Mouse (Mus musculus) gastrocnemius, adult 2 months (tissue): ENCODE measurements around the gene Mok. TPM values are rescaled to one million over a fixed set of nuclear protein-coding genes. Genes with fewer than 3 reads are reported as not detected.

ENCODE experiments used
- DNase-seq: peaks from one replicate; pipeline ENCODE4 v3.0.0; 2022
- H3K27ac ChIP-seq: fragments of 200-600 bp; 2 replicates; pipeline ENCODE4 v1.8.1; 2022; ENCODE audit warnings: mild to moderate bottlenecking
- H3K4me3 ChIP-seq: fragments of 200-600 bp; 2 replicates; pipeline ENCODE4 v1.8.1; 2022; ENCODE audit warnings: mild to moderate bottlenecking, moderate library complexity
- CTCF ChIP-seq: fragments of 200-600 bp; IDR thresholded peaks from 2 replicates; pipeline ENCODE4 v1.8.1; 2022; ENCODE audit warnings: antibody characterized with exemption, mild to moderate bottlenecking, moderate library complexity
- intact Hi-C: fragments of 180-260 bp; cut with DNase I; formaldehyde crosslinking; loops from one replicate; pipeline ENCODE4 v1.15.1; 2025
- total RNA-seq, 2 experiments: library from RNA; stranded (reverse); gene quantifications; 2 replicates each; pipeline ENCODE4 v1.2.3; 2021

Mok gene
- total RNA-seq, 2 experiments from 2014 or later: 0.20 to 0.22 TPM

DNA sequence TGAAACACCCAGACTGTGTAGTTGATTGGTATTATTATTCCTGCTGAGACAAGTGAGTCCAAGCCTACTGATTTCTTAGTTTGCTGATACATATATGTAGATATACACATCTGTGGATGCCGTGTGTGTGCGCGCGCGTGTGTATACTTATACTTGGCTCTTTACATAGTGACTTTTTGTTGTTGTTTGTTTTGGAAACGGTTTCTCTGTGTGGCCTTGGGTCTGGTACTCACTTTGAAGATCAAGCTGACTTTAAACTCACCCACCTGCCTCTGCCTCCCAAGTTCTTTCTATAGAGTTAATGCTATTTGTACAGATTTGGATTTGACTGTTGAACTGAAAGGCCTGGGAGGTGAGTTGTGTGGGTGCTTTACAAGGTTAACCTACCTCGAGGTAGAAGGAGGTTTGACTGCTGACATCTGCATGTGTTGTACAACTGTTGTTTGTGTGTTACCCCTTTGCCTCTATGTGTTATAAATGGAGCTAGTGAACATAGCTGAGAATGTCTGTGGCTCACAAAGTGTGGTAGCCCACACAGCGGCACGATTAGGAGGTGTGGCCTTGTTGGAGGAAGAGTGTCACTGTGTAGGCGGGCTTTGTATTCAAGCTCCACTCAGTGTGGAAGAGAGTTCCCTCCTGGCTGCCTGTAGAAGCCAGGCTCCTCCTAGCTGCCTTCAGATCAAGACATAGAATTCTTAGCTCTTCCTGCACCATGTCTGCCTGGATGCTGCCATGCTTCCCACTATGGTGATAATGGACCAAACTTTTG is 70.1 kb downstream of the Mok start:
- intact Hi-C loops: no loop called here
- TF ChIP-seq CTCF: no peak
- no peak for DNase-seq
- Histone ChIP-seq H3K27ac (no peak overlapping the region), H3K4me3 (no peak overlapping the region)

DNA sequence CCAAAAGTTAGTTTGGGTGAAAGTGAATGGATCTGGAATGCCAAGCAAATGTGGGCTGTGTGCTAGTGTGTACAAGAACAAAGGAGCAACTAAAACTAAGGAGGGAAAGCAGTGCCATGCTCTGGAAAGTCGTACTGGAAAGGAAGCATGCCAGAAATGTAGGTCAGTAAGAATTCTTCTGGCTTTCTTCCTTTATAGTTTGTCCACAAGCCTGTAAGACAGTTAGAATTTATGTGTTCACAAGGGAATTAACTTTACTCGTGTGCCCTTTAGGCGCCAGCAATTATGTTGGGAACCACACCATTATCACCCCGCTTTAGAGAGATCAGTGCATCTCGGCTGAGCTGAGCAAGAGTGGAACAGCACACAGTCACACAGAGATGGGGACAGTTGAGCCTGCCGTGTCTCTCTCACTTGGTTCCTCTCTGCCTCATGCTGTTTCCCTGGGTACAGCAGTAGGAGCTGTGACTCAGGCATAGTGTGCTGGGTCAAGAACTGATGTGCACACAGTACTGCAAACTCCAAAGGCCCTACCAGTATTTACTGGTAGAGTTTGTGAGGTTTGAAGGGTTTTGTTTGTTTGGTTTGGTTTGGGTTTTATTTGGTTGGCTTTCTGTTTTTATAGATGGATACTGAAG is 71.0 kb downstream of the Mok start:
- intact Hi-C loops: no loop called here
- no peak for DNase-seq
- Histone ChIP-seq H3K27ac (peak overlapping the region; percentile 6; the same call in 1 of the 2 replicates), H3K4me3 (no peak overlapping the region)
- TF ChIP-seq CTCF: no peak

- Histone ChIP-seq H3K27ac (no peak overlapping the region), H3K4me3 (no peak overlapping the region)
- DNase-seq: no peak
- TF ChIP-seq CTCF: no peak
- intact Hi-C loops: no loop called here
Measured at GRCm38 (mm10) chr12:110768562-110768961, 72.2 kb downstream of the Mok start.

DNA sequence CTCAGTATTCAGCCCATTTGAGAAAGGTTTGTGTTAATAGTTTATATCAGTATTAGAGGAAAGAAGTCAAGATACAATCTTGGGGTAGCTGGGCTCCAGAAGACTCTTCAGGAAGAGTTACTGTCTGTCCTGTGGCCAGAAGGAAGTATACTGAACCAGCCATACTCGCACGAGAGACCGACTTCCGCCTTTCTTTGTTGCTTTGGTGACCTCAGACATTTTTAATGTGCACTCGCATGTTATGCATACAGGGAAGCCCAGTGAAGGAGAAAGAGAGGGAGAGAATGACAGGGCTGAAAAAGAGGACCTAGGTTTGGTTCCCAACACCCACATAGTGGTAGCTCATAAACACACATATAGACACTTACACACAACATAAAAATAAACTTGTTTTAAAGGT is 76.2 kb downstream of the Mok start:
- Histone ChIP-seq H3K27ac (no peak overlapping the region), H3K4me3 (no peak overlapping the region)
- no peak for DNase-seq
- intact Hi-C loops: no loop called here
- TF ChIP-seq CTCF: no peak

DNA sequence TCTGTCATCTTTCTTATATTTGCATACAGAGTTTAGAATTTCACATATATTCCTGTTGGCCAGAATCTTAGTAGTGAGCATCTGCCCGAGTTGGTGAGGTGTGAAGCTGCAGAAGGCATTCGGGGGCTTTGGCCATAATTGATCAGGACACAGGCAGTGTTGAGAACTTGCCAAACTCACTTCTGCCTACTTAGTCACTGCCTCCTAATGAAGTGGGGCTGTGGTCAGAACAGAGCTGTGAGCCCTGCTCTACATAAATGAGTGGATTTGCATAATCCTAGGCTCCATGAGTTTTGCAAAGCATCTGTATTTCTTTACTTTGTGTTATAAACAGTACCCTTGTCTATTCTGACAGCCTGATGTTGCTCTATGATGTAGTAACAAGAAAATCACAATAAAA is 78.4 kb downstream of the Mok start:
- no peak for TF ChIP-seq CTCF
- H3K27ac ChIP-seq: no peak overlapping the region
- intact Hi-C loops: no loop called here
- DNase-seq: no peak
- H3K4me3 ChIP-seq: no peak overlapping the region

GRCm38 (mm10) chr12:110758932-110759331 is 81.8 kb downstream of the Mok start:
- Histone ChIP-seq H3K4me3 (no peak overlapping the region), H3K27ac (no peak overlapping the region)
- no peak for DNase-seq
- no peak for TF ChIP-seq CTCF
- intact Hi-C loops: no loop called here

Other genes starting within 250 kb of the Mok start
- 10 to 100 TPM; 68.6 to 72.5 TPM for gene Dync1h1, start 239.5 kb downstream of the Mok start, total RNA-seq
- not detected for gene 1700001K19Rik, start 158.3 kb downstream of the Mok start, total RNA-seq
- gene Hsp90aa1, start 138.2 kb downstream of the Mok start, total RNA-seq: 10 to 100 TPM; 45.5 to 89.1 TPM
- 10 to 100 TPM; 18.9 to 22.0 TPM for gene Wdr20, start 103.0 kb downstream of the Mok start, total RNA-seq
- gene Zfp839, start 9.3 kb upstream of the Mok start, total RNA-seq: 1 to 10 TPM; 7.0 to 7.7 TPM
- gene Cinp, start 48.2 kb upstream of the Mok start, total RNA-seq: 10 to 100 TPM; 21.8 to 24.8 TPM
- 1 to 10 TPM; 2.4 TPM for gene Tecpr2, start 48.3 kb upstream of the Mok start, total RNA-seq
- 100 to 1,000 TPM; 150 to 203 TPM for gene Ankrd9, start 138.1 kb upstream of the Mok start, total RNA-seq
- gene Rcor1, start 198.4 kb upstream of the Mok start, total RNA-seq: 1 to 10 TPM; 6.8 to 8.5 TPM